Mouse (Mus musculus) colon, adult 2 months (tissue): ENCODE data around the gene Pdik1l. TPM values are rescaled to one million over a fixed set of nuclear protein-coding genes. Genes with fewer than 3 reads are reported as not detected.

Experiments used
- polyA plus RNA-seq: library from polyadenylated mRNA; depleted of rRNA; stranded (reverse); fragments of >200 nt; gene quantifications from 2 replicates; pipeline ENCODE4 v1.2.3, GENCODE M21; 2012; rRNA removed

The Pdik1l gene
- 2.1 and 3.5 TPM in 2 replicates for polyA plus RNA-seq

GRCm38 (mm10) chr4:134287575-134288025 is at the start of gene Pdik1l:
Pdik1l (minus strand) TSS chr4:134287895.

GRCm38 (mm10) chr4:134314876-134315275 is 27.2 kb upstream of the Pdik1l start, which contains the start of gene Trim63:
Trim63 (plus strand) TSS chr4:134315120.

GRCm38 (mm10) chr4:134253722-134254324 is 33.9 kb downstream of the Pdik1l start, which contains the start of gene Grrp1:
Grrp1 (minus strand) TSS chr4:134254106.

GRCm38 (mm10) chr4:134246719-134247258 is 40.9 kb downstream of the Pdik1l start, which contains the start of gene Gm30191:
Gm30191 (plus strand) TSS chr4:134246935.

GRCm38 (mm10) chr4:134245148-134245843 is 42.4 kb downstream of the Pdik1l start, which contains the start of gene Zfp593:
Zfp593 (minus strand) TSS chr4:134245592.

GRCm38 (mm10) chr4:134243516-134244250 is 44.0 kb downstream of the Pdik1l start, which contains the start of gene E130218I03Rik:
E130218I03Rik (plus strand) TSS chr4:134243662.

GRCm38 (mm10) chr4:134238279-134238651 is 49.4 kb downstream of the Pdik1l start, which contains the start of gene Cnksr1:
Cnksr1 (minus strand) TSS chr4:134238399.

GRCm38 (mm10) chr4:134227194-134227593 is 60.5 kb downstream of the Pdik1l start, which contains the start of gene Catsper4:
Catsper4 (minus strand) TSS chr4:134227383.

Other genes starting within 250 kb of the Pdik1l start
- gene Zfp683, start 234.1 kb downstream of the Pdik1l start, polyA plus RNA-seq = 0.12 and 0.52 TPM in 2 replicates
- gene Crybg2, start 227.1 kb downstream of the Pdik1l start, polyA plus RNA-seq = 47.0 and 49.2 TPM in 2 replicates
- 22.1 and 23.8 TPM in 2 replicates for gene Cd52, start 192.8 kb downstream of the Pdik1l start, polyA plus RNA-seq
- gene Ubxn11, start 185.3 kb downstream of the Pdik1l start, polyA plus RNA-seq = 5.9 and 6.5 TPM in 2 replicates
- gene Sh3bgrl3, start 159.1 kb downstream of the Pdik1l start, polyA plus RNA-seq = 879 and 909 TPM in 2 replicates
- 15.9 and 20.1 TPM in 2 replicates for gene Cep85, start 100.8 kb downstream of the Pdik1l start, polyA plus RNA-seq
- gene Gm7534, start 84.9 kb downstream of the Pdik1l start, polyA plus RNA-seq = not detected in 2 replicates
- gene Catsper4, start 60.5 kb downstream of the Pdik1l start, polyA plus RNA-seq = 0.49 and 1.7 TPM in 2 replicates
- 31.8 and 36.7 TPM in 2 replicates for gene Cnksr1, start 49.5 kb downstream of the Pdik1l start, polyA plus RNA-seq
- not detected in 2 replicates for gene E130218I03Rik, start 44.2 kb downstream of the Pdik1l start, polyA plus RNA-seq
- 8.8 and 9.7 TPM in 2 replicates for gene Zfp593, start 42.3 kb downstream of the Pdik1l start, polyA plus RNA-seq
- not detected in 2 replicates for gene Gm30191, start 41.0 kb downstream of the Pdik1l start, polyA plus RNA-seq
- 9.7 and 12.6 TPM in 2 replicates for gene Grrp1, start 33.8 kb downstream of the Pdik1l start, polyA plus RNA-seq
- gene Trim63, start 27.2 kb upstream of the Pdik1l start, polyA plus RNA-seq = not detected in 2 replicates
- gene Slc30a2, start 55.3 kb upstream of the Pdik1l start, polyA plus RNA-seq = 0.24 and 0.33 TPM in 2 replicates
- 0.56 and 2.1 TPM in 2 replicates for gene Extl1, start 96.0 kb upstream of the Pdik1l start, polyA plus RNA-seq
- 46.8 and 53.2 TPM in 2 replicates for gene Pafah2, start 108.4 kb upstream of the Pdik1l start, polyA plus RNA-seq
- gene Stmn1, start 180.4 kb upstream of the Pdik1l start, polyA plus RNA-seq = 11.4 and 14.9 TPM in 2 replicates
- gene Paqr7, start 208.8 kb upstream of the Pdik1l start, polyA plus RNA-seq = 18.1 and 20.5 TPM in 2 replicates
- gene Aunip, start 223.1 kb upstream of the Pdik1l start, polyA plus RNA-seq = 0.49 and 0.51 TPM in 2 replicates
- gene Mtfr1l, start 247.5 kb upstream of the Pdik1l start, polyA plus RNA-seq = 58.4 and 63.6 TPM in 2 replicates